Mouse (Mus musculus): ENCODE results near the gene Smco4. TPM values are rescaled to one million over a fixed set of nuclear protein-coding genes. Genes with fewer than 3 reads are reported as not detected.
"Not testable (repeated sequence)": the region's sequence is repeated elsewhere in the genome, so short reads cannot be mapped to it uniquely, and the experiment has no call there.

Gene Smco4
- polyA plus RNA-seq, 1 experiment from 2014 or later = 2.8 TPM

DNA sequence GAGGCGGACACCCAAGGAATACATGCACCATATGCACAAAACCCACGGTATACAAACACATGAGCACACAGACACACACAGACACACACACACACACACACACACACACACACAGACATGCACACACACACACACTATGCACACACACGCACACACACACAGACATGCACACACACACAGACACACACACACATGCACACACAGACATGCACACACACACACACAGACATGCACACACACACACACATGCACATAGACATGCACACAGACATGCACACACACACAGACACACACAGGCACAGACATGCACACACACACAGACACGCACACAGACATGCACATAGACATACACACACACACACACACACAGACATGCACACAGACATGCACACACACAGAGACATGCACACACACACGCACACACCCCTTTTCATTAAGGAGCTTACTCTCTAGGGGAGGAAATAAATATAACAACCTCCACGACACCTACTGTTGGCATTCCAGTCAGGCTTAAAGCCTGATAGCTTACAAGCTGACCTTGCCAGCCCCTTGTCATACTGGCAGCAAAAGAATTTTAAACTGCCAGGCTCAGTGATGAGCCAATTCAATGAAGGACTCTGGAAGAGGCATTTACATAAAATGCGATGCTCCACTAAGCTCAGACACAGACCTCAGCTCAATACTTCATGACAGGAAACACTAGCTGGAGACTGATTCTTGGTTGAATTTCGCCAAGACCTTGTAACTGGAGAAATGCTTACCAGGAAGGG, 2.7 kb upstream of the Smco4 start:
- Histone ChIP-seq H3K9ac (ENCODE audit: low read depth, low read length) (no peak overlapping the region), H3K4me3 (ENCODE audit: low read depth, low read length) (no peak overlapping the region), H3K9me3 (ENCODE audit: control insufficient read depth, low read length) (no peaks in the 10 kb centered on the region), H3K27me3 (ENCODE audit: control insufficient read depth, insufficient read depth, low read length) (no peaks in the 10 kb centered on the region), H3K4me1 (replicated peaks; ENCODE audit: control insufficient read depth, insufficient read depth, low read length) (no peaks in the 10 kb centered on the region; the same call in 1 of the 2 replicates), H3K27ac (ENCODE audit: low read depth, low read length) (no peak overlapping the region), H3K4me2 (replicated peaks; ENCODE audit: low read depth, low read length) (no peak overlapping the region), H3K36me3 (ENCODE audit: control insufficient read depth, insufficient read depth, low read length) (no peaks in the 10 kb centered on the region)
- DNase-seq (ENCODE audit: low spot score) (no peak), ATAC-seq (ENCODE audit: low FRiP score) (no peak)
- 86% methylated on average over 8 of the region's 8 CpGs for WGBS

DNA sequence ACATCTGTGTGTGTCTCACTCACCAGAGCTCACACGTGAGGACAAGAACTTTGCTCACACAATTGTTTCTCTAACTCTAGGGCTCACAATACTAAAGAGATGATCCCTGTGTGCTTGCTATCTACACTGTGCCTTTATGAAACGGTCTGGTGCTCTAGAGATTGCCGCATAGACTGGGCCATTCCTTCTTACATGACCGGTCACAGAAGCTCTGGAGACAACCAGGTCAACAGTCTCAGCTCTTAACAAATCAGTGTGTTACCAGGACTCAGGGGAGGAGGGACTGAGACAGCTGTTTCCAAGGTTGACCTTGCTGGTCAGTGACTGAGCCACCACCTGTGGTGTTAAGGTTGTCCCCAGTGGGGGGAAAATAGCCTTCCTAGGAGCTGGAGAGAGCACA, 1.5 kb upstream of the Smco4 start:
- DNase-seq (ENCODE audit: low spot score) (no peak), ATAC-seq (ENCODE audit: low FRiP score) (no peak)
- no peak overlapping the region for H3K4me2 ChIP-seq (replicated peaks; ENCODE audit: low read depth, low read length)
- H3K27ac ChIP-seq (ENCODE audit: low read depth, low read length) = no peak overlapping the region
- no peak overlapping the region for H3K9ac ChIP-seq (ENCODE audit: low read depth, low read length)
- H3K9me3 ChIP-seq (ENCODE audit: control insufficient read depth, low read length) = no peaks in the 10 kb centered on the region
- 73% methylated on average over 4 of the region's 4 CpGs for WGBS
- no peak overlapping the region for H3K4me3 ChIP-seq (ENCODE audit: low read depth, low read length)
- H3K4me1 ChIP-seq (replicated peaks; ENCODE audit: control insufficient read depth, insufficient read depth, low read length) = no peaks in the 10 kb centered on the region; the same call in 1 of the 2 replicates
- H3K36me3 ChIP-seq (ENCODE audit: control insufficient read depth, insufficient read depth, low read length) = no peaks in the 10 kb centered on the region
- H3K27me3 ChIP-seq (ENCODE audit: control insufficient read depth, insufficient read depth, low read length) = no peaks in the 10 kb centered on the region

DNA sequence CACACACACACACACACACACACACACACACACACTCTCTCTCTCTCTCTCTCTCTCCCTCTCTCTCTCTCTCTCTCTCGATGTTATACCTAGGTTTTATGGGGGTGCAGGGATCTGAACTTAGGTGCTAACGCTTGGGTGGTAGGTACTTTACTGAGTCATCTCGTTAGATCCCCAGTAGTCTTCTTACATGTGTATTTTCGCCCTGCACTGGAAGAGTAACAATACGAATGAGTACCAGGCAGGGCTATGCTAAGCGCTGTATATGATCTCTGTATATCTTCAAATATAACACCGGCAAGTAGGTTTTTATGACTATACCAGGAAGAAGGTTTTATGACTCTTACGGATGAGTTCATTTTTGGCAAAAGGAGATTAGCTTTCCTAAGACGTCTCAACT, 831 bp upstream of the Smco4 start:
- no peaks in the 10 kb centered on the region for H3K36me3 ChIP-seq (ENCODE audit: control insufficient read depth, insufficient read depth, low read length)

DNA sequence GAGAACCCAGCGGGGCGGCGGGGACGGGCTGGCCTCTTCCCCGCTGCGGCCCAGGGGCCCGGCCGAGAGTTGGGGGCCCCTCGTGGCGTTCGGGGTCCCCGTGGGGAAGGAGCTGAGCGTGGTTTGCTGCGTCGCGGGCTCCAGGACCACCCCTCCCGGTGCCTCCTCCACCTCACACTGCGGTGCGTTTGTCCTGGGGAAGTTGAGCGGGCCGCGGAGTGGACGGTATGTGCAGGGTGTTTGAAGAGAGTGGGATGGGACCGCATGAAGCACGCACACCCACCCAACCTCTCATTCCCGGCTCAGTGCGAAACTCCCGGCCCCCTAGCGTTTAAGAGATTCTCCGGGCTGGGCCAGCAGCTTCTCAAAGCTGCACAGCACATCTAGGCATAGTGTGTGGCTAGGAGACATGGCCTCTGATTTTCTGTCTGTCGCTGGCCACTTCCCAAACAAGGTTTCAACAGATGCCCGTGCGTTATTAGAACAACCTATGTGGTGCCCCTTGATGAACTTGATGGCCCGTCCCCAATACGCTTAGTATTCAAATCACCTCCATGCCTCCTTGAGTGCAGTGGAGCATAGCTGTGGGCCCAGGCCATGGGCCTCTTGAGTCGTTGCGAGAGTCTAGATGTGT, 810 bp downstream of the Smco4 start:
- Histone ChIP-seq H3K9me3 (ENCODE audit: control insufficient read depth, low read length) (no peaks in the 10 kb centered on the region), H3K4me3 (ENCODE audit: low read depth, low read length) (peak overlapping the region; percentile 75), H3K27ac (ENCODE audit: low read depth, low read length) (0 out of 2 replicates have a peak overlapping the region, but pooled peaks have one; percentile 24), H3K4me1 (replicated peaks; ENCODE audit: control insufficient read depth, insufficient read depth, low read length) (no peaks in the 10 kb centered on the region; the same call in 1 of the 2 replicates), H3K27me3 (ENCODE audit: control insufficient read depth, insufficient read depth, low read length) (no peaks in the 10 kb centered on the region), H3K36me3 (ENCODE audit: control insufficient read depth, insufficient read depth, low read length) (no peaks in the 10 kb centered on the region), H3K4me2 (replicated peaks; ENCODE audit: low read depth, low read length) (peak overlapping the region; percentile 91), H3K9ac (ENCODE audit: low read depth, low read length) (peak overlapping the region; percentile 82)
- DNase-seq (ENCODE audit: low spot score) = peak; percentile 79
- peak; percentile 58 for ATAC-seq (ENCODE audit: low FRiP score)
- 4% methylated on average over 22 of the region's 37 CpGs for WGBS

More for the DNA sequence above, 831 bp upstream of the Smco4 start:
- Histone ChIP-seq H3K27me3 (ENCODE audit: control insufficient read depth, insufficient read depth, low read length) (no peaks in the 10 kb centered on the region), H3K4me2 (replicated peaks; ENCODE audit: low read depth, low read length) (no peak overlapping the region), H3K27ac (ENCODE audit: low read depth, low read length) (no peak overlapping the region), H3K9ac (ENCODE audit: low read depth, low read length) (no peak overlapping the region), H3K4me1 (replicated peaks; ENCODE audit: control insufficient read depth, insufficient read depth, low read length) (no peaks in the 10 kb centered on the region; the same call in 1 of the 2 replicates), H3K4me3 (ENCODE audit: low read depth, low read length) (no peak overlapping the region), H3K9me3 (ENCODE audit: control insufficient read depth, low read length) (no peaks in the 10 kb centered on the region)
- no peak for DNase-seq (ENCODE audit: low spot score)
- WGBS = 90% methylated on average over 9 of the region's 9 CpGs
- ATAC-seq (ENCODE audit: low FRiP score) = no peak

DNA sequence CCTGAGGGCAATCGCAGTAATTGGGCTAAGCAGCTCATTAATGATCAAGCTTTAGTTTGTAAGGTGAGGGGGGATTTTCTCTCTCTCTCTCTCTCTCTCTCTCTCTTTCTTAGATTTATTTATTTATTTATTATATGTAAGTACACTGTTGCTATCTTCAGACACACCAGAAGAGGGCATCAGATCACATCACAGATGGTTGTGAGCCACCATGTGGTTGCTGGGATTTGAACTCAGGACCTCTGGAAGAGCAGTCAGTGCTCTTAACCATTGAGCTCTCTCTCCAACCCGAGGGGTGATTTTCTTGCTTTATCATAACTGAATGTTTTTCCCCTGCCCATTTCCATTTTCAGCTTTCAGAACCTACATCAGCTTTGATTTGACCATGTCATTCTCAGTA, 2.0 kb downstream of the Smco4 start:
- H3K9ac ChIP-seq (ENCODE audit: low read depth, low read length); H3K36me3 ChIP-seq (ENCODE audit: control insufficient read depth, insufficient read depth, low read length); DNase-seq (ENCODE audit: low spot score); ATAC-seq (ENCODE audit: low FRiP score); H3K4me2 ChIP-seq (replicated peaks; ENCODE audit: low read depth, low read length); H3K4me1 ChIP-seq (replicated peaks; ENCODE audit: control insufficient read depth, insufficient read depth, low read length); H3K27me3 ChIP-seq (ENCODE audit: control insufficient read depth, insufficient read depth, low read length); H3K4me3 ChIP-seq (ENCODE audit: low read depth, low read length); H3K9me3 ChIP-seq (ENCODE audit: control insufficient read depth, low read length); H3K27ac ChIP-seq (ENCODE audit: low read depth, low read length): not testable (repeated sequence)
- 94% methylated on average over 2 of the region's 2 CpGs for WGBS

DNA sequence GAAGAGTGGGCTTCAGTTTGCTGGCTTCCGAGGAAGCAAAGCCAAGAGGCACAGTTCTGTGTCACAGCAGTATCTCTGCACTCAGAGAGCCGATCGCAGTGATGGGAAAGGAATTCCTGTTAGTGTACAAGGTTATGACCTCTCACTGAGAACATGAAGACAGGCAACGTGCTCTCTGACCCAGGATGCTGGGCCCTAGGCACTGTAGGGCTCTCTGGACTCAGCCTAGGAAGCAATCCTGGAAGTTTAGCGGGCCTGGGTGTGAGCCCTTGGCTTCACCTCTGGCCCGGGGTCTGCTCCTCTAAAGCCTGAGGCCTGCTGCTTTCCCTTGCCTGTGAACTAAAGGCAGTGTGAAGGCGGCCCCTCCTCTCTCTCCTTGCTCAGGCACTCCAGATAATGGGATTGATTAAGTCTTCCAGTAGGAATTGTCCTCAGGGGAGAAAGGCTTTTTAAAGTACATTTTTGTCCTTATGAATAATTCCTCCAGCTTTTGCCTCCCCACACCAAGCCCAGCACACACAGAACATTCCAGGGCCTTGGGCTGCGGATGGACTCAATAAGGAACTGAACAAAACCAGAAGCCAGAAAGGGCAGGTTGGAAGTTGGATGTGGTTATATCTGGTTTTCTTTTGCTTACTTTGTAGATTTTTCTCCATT, 2.8 kb downstream of the Smco4 start:
- ATAC-seq (ENCODE audit: low FRiP score) = peak; percentile 17; the same call in 1 of the 2 replicates
- Histone ChIP-seq H3K4me1 (replicated peaks; ENCODE audit: control insufficient read depth, insufficient read depth, low read length) (no peaks in the 10 kb centered on the region; the same call in 1 of the 2 replicates), H3K27me3 (ENCODE audit: control insufficient read depth, insufficient read depth, low read length) (no peaks in the 10 kb centered on the region), H3K9me3 (ENCODE audit: control insufficient read depth, low read length) (no peaks in the 10 kb centered on the region), H3K4me3 (ENCODE audit: low read depth, low read length) (no peak overlapping the region), H3K9ac (ENCODE audit: low read depth, low read length) (no peak overlapping the region), H3K27ac (ENCODE audit: low read depth, low read length) (no peak overlapping the region), H3K4me2 (replicated peaks; ENCODE audit: low read depth, low read length) (no peak overlapping the region), H3K36me3 (ENCODE audit: control insufficient read depth, insufficient read depth, low read length) (no peaks in the 10 kb centered on the region)
- 16% methylated on average over 8 of the region's 8 CpGs for WGBS
- DNase-seq (ENCODE audit: low spot score) = peak; percentile 40

DNA sequence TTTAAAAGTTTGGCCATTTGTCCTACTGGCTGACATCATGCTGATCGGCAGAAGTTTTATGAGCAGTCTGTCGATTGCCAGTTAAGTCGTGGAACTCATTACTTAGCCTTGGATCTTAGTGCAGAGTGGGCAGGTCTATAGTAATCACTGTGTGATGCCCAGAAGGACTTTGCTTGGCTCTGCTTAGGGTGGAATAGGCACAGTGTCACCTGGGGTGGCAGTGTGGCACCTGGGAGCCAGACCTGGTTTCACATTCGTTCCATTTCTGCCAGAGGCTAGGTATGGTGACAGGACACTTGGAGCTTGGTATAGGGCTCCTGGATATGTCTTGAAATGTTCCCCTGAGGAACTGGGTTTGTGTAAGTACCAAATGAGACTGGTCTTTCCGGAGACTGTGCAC, 6.8 kb downstream of the Smco4 start:
- Histone ChIP-seq H3K27me3 (ENCODE audit: control insufficient read depth, insufficient read depth, low read length) (no peaks in the 10 kb centered on the region), H3K9ac (ENCODE audit: low read depth, low read length) (no peak overlapping the region), H3K4me2 (replicated peaks; ENCODE audit: low read depth, low read length) (no peak overlapping the region), H3K9me3 (ENCODE audit: control insufficient read depth, low read length) (no peaks in the 10 kb centered on the region), H3K4me3 (ENCODE audit: low read depth, low read length) (no peak overlapping the region), H3K36me3 (ENCODE audit: control insufficient read depth, insufficient read depth, low read length) (no peaks in the 10 kb centered on the region), H3K27ac (ENCODE audit: low read depth, low read length) (no peak overlapping the region), H3K4me1 (replicated peaks; ENCODE audit: control insufficient read depth, insufficient read depth, low read length) (no peaks in the 10 kb centered on the region; the same call in 1 of the 2 replicates)
- ATAC-seq (ENCODE audit: low FRiP score) (no peak), DNase-seq (ENCODE audit: low spot score) (no peak)
- WGBS = 90% methylated on average over 5 of the region's 5 CpGs

DNA sequence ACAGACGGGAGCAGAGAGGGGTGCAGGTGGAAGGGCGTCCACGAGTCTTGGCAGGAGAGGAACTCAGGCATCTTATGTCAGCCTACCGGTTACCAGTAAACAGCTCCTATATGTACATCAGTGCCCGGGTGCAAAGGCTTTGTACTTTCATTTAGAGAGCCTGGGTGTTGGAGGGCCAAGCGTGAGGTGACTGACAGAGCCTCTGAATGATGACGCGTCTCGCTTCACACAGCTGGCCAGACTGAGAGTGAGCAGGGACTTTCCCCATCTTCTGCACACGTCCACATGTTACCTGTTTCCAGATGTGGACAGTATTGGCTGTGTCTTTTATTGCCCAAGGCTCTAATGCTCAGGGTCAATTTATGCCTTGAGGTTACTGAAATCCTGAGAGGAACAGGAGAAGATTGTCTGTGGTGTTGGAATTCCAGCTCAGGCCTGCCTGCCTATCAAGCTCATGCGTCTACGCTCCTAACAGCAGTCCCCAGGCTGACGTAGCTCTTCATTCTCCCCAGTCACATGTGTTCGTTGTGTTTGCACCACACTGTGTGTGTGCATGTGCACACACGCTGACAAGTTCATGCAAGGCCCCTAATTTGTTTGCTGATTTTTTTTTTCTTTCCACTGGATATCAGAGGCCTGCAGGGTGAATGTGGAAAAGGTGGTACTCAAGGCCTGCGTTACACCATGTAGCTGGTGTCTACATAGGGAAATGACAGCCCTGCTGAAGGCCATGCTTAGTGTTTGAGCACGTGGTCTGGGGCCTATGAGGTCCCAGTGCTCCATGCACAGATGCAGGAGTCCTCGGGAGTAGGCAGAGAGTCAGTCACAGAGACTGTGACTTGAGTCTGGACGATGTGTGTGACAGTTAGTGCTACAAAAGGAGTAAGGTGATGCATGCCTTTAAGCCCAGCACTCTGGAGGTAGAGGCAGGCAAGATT, 8.4 kb downstream of the Smco4 start:
- 77% methylated on average over 19 of the region's 19 CpGs for WGBS
- DNase-seq (ENCODE audit: low spot score) = no peak
- no peak overlapping the region for H3K9ac ChIP-seq (ENCODE audit: low read depth, low read length)
- no peak overlapping the region for H3K27ac ChIP-seq (ENCODE audit: low read depth, low read length)
- no peaks in the 10 kb centered on the region for H3K9me3 ChIP-seq (ENCODE audit: control insufficient read depth, low read length)
- no peaks in the 10 kb centered on the region for H3K4me1 ChIP-seq (replicated peaks; ENCODE audit: control insufficient read depth, insufficient read depth, low read length)
- no peaks in the 10 kb centered on the region for H3K27me3 ChIP-seq (ENCODE audit: control insufficient read depth, insufficient read depth, low read length)
- no peak overlapping the region for H3K4me3 ChIP-seq (ENCODE audit: low read depth, low read length)
- ATAC-seq (ENCODE audit: low FRiP score) = no peak
- H3K4me2 ChIP-seq (replicated peaks; ENCODE audit: low read depth, low read length) = no peak overlapping the region
- no peaks in the 10 kb centered on the region for H3K36me3 ChIP-seq (ENCODE audit: control insufficient read depth, insufficient read depth, low read length)
